Mouse (Mus musculus): Measurements from ENCODE around the gene Sh3gl1. TPM values are rescaled to one million over a fixed set of nuclear protein-coding genes. Genes with fewer than 3 reads are reported as not detected.

Gene Sh3gl1
- polyA plus RNA-seq, 1 experiment from 2014 or later, result 93.2 TPM

GRCm38 (mm10) chr17:56038583-56039261, 2.3 kb upstream of the Sh3gl1 start:
- H3K9ac ChIP-seq, result no peak overlapping the region
- no peaks in the 10 kb centered on the region for H3K27me3 ChIP-seq (replicated peaks)
- no peak overlapping the region for H3K4me3 ChIP-seq
- no peaks in the 10 kb centered on the region for H3K9me3 ChIP-seq (replicated peaks)
- no peak for ATAC-seq (ENCODE audit: insufficient number of reproducible peaks, low FRiP score)
- no peak overlapping the region for H3K4me2 ChIP-seq
- peaks cover 31% of the 10 kb centered on the region for H3K4me1 ChIP-seq (replicated peaks)
- 76% methylated on average over 8 of the region's 8 CpGs for WGBS
- H3K36me3 ChIP-seq, result peaks cover 14% of the 10 kb centered on the region
- H3K27ac ChIP-seq (ENCODE audit: poor library complexity, severe bottlenecking), result no peak overlapping the region

- no peak for ATAC-seq (ENCODE audit: insufficient number of reproducible peaks, low FRiP score)
- Histone ChIP-seq H3K4me1 (replicated peaks) (peaks cover 48% of the 10 kb centered on the region), H3K27me3 (replicated peaks) (no peaks in the 10 kb centered on the region), H3K9me3 (replicated peaks) (no peaks in the 10 kb centered on the region), H3K4me2 (peak overlapping the region; percentile 72), H3K36me3 (peaks cover 18% of the 10 kb centered on the region), H3K9ac (no peak overlapping the region; the same call in 1 of the 2 replicates), H3K4me3 (peak overlapping the region; percentile 88), H3K27ac (ENCODE audit: poor library complexity, severe bottlenecking) (no peak overlapping the region)
- WGBS, result 37% methylated on average over 13 of the region's 13 CpGs
Observed at GRCm38 (mm10) chr17:56036901-56037287, 459 bp upstream of the Sh3gl1 start.

GRCm38 (mm10) chr17:56035216-56035615, 1.2 kb downstream of the Sh3gl1 start:
- no peak for ATAC-seq (ENCODE audit: insufficient number of reproducible peaks, low FRiP score)
- 72% methylated on average over 4 of the region's 4 CpGs for WGBS
- H3K9ac ChIP-seq, result peak overlapping the region; percentile 65
- H3K4me1 ChIP-seq (replicated peaks), result peaks cover 53% of the 10 kb centered on the region
- peak overlapping the region; percentile 88 for H3K4me3 ChIP-seq
- H3K9me3 ChIP-seq (replicated peaks), result no peaks in the 10 kb centered on the region
- no peaks in the 10 kb centered on the region for H3K27me3 ChIP-seq (replicated peaks)
- no peak overlapping the region for H3K27ac ChIP-seq (ENCODE audit: poor library complexity, severe bottlenecking)
- peak overlapping the region; percentile 72 for H3K4me2 ChIP-seq
- peaks cover 21% of the 10 kb centered on the region for H3K36me3 ChIP-seq

GRCm38 (mm10) chr17:56034726-56035100, 1.7 kb downstream of the Sh3gl1 start:
- ATAC-seq (ENCODE audit: insufficient number of reproducible peaks, low FRiP score), result no peak
- H3K27me3 ChIP-seq (replicated peaks), result no peaks in the 10 kb centered on the region
- peaks cover 54% of the 10 kb centered on the region for H3K4me1 ChIP-seq (replicated peaks)
- WGBS, result 84% methylated on average over 6 of the region's 6 CpGs
- H3K4me2 ChIP-seq, result peak overlapping the region; percentile 72
- peak overlapping the region; percentile 88 for H3K4me3 ChIP-seq
- peaks cover 23% of the 10 kb centered on the region for H3K36me3 ChIP-seq
- H3K9me3 ChIP-seq (replicated peaks), result no peaks in the 10 kb centered on the region
- H3K9ac ChIP-seq, result peak overlapping the region; percentile 65
- H3K27ac ChIP-seq (ENCODE audit: poor library complexity, severe bottlenecking), result no peak overlapping the region

GRCm38 (mm10) chr17:56034040-56034725, 2.3 kb downstream of the Sh3gl1 start:
- Histone ChIP-seq H3K4me3 (no peak overlapping the region), H3K27me3 (replicated peaks) (no peaks in the 10 kb centered on the region), H3K9me3 (replicated peaks) (no peaks in the 10 kb centered on the region), H3K4me1 (replicated peaks) (peaks cover 54% of the 10 kb centered on the region), H3K4me2 (peak overlapping the region; percentile 72; the same call in 1 of the 2 replicates), H3K27ac (ENCODE audit: poor library complexity, severe bottlenecking) (no peak overlapping the region), H3K9ac (peak overlapping the region; percentile 65), H3K36me3 (peaks cover 27% of the 10 kb centered on the region)
- 81% methylated on average over 7 of the region's 7 CpGs for WGBS
- ATAC-seq (ENCODE audit: insufficient number of reproducible peaks, low FRiP score), result no peak

GRCm38 (mm10) chr17:56032831-56033230, 3.6 kb downstream of the Sh3gl1 start:
- Histone ChIP-seq H3K4me2 (no peak overlapping the region), H3K4me1 (replicated peaks) (peaks cover 64% of the 10 kb centered on the region), H3K9ac (no peak overlapping the region), H3K36me3 (peaks cover 37% of the 10 kb centered on the region), H3K4me3 (no peak overlapping the region), H3K27ac (ENCODE audit: poor library complexity, severe bottlenecking) (no peak overlapping the region), H3K27me3 (replicated peaks) (no peaks in the 10 kb centered on the region), H3K9me3 (replicated peaks) (no peaks in the 10 kb centered on the region)
- ATAC-seq (ENCODE audit: insufficient number of reproducible peaks, low FRiP score), result no peak
- WGBS, result 75% methylated on average over 7 of the region's 7 CpGs

- ATAC-seq (ENCODE audit: insufficient number of reproducible peaks, low FRiP score), result no peak
- peak overlapping the region; percentile 26; the same call in 1 of the 2 replicates for H3K9ac ChIP-seq
- 73% methylated on average over 6 of the region's 6 CpGs for WGBS
- no peak overlapping the region for H3K27ac ChIP-seq (ENCODE audit: poor library complexity, severe bottlenecking)
- no peak overlapping the region for H3K4me3 ChIP-seq
- peaks cover 43% of the 10 kb centered on the region for H3K36me3 ChIP-seq
- H3K4me1 ChIP-seq (replicated peaks), result peaks cover 70% of the 10 kb centered on the region
- H3K4me2 ChIP-seq, result no peak overlapping the region
- no peaks in the 10 kb centered on the region for H3K27me3 ChIP-seq (replicated peaks)
- no peaks in the 10 kb centered on the region for H3K9me3 ChIP-seq (replicated peaks)
Observed at GRCm38 (mm10) chr17:56032127-56032733, 4.2 kb downstream of the Sh3gl1 start.

- H3K36me3 ChIP-seq, result peaks cover 44% of the 10 kb centered on the region
- H3K4me1 ChIP-seq (replicated peaks), result peaks cover 78% of the 10 kb centered on the region
- H3K27me3 ChIP-seq (replicated peaks), result no peaks in the 10 kb centered on the region
- WGBS, result 85% methylated on average over 7 of the region's 7 CpGs
- H3K9ac ChIP-seq, result no peak overlapping the region
- no peak for ATAC-seq (ENCODE audit: insufficient number of reproducible peaks, low FRiP score)
- no peak overlapping the region for H3K4me3 ChIP-seq
- H3K9me3 ChIP-seq (replicated peaks), result no peaks in the 10 kb centered on the region
- H3K27ac ChIP-seq (ENCODE audit: poor library complexity, severe bottlenecking), result no peak overlapping the region
- H3K4me2 ChIP-seq, result no peak overlapping the region
Observed at GRCm38 (mm10) chr17:56031431-56031830, 5.0 kb downstream of the Sh3gl1 start.

- Histone ChIP-seq H3K27me3 (replicated peaks) (no peaks in the 10 kb centered on the region), H3K27ac (ENCODE audit: poor library complexity, severe bottlenecking) (no peak overlapping the region), H3K36me3 (peaks cover 44% of the 10 kb centered on the region), H3K4me1 (replicated peaks) (peaks cover 84% of the 10 kb centered on the region), H3K9me3 (replicated peaks) (no peaks in the 10 kb centered on the region), H3K4me3 (no peak overlapping the region), H3K4me2 (no peak overlapping the region), H3K9ac (peak overlapping the region; percentile 20; the same call in 1 of the 2 replicates)
- 41% methylated on average over 5 of the region's 5 CpGs for WGBS
- peak; percentile 34; the same call in 1 of the 2 replicates for ATAC-seq (ENCODE audit: insufficient number of reproducible peaks, low FRiP score)
Observed at GRCm38 (mm10) chr17:56030919-56031318, 5.5 kb downstream of the Sh3gl1 start.

GRCm38 (mm10) chr17:56030238-56030870, 6.1 kb downstream of the Sh3gl1 start:
- Histone ChIP-seq H3K4me2 (no peak overlapping the region), H3K4me1 (replicated peaks) (peaks cover 88% of the 10 kb centered on the region), H3K4me3 (no peak overlapping the region), H3K36me3 (peaks cover 44% of the 10 kb centered on the region), H3K9ac (no peak overlapping the region), H3K27me3 (replicated peaks) (no peaks in the 10 kb centered on the region), H3K9me3 (replicated peaks) (no peaks in the 10 kb centered on the region), H3K27ac (ENCODE audit: poor library complexity, severe bottlenecking) (no peak overlapping the region)
- WGBS, result 86% methylated on average over 9 of the region's 9 CpGs
- ATAC-seq (ENCODE audit: insufficient number of reproducible peaks, low FRiP score), result no peak
